ENCODE assay signal across 9 mouse cellular contexts in the genomic region with DNA sequence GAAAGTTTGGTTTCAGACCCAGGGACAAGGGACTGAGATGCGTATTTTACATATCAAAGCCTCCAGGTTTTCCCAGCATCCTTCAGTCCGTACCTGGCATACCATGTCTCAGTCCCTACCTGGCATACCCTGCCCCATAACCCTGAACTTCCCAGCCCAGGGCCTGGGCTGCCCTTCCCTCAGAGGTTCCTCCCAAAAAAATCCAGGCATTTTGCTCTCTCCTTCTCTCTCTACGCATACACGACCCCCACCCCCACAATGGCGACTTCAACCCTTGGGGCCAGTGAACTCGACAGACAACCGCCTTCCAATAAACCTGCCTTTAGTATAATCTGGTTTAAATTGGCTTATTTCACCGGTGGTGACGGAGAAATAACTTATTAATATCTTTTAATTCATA. TPM values are rescaled to one million over a fixed set of nuclear protein-coding genes. Genes with fewer than 3 reads are reported as not detected.
DNase-seq lines count a peak whose midpoint lies in the region; ATAC-seq and TF ChIP-seq lines count a peak whose summit lies in the region.
"Had no signal": no experiment of that assay in that cellular context is flagged by ENCODE, and none has a peak within 500 bp of the region (broad histone marks: within the 10 kb centered on the region; RNA-seq: fewer than 3 reads in every experiment).

No protein-coding gene starts in this region.

- H3K4me1 ChIP-seq in heart, postnatal 0 days (ENCODE audit: control insufficient read depth, insufficient read depth): peaks cover 7% of the 10 kb centered on the region; the same call in 1 of the 2 replicates
- peaks cover 18% of the 10 kb centered on the region for H3K4me1 ChIP-seq in embryonic facial prominence, embryonic 10.5 days
- H3K4me1 ChIP-seq in hindbrain, embryonic 12.5 days: peaks cover 14% of the 10 kb centered on the region
- peaks cover 14% of the 10 kb centered on the region for H3K4me1 ChIP-seq in midbrain, embryonic 12.5 days

- no peaks in the 10 kb centered on the region for H3K27me3 ChIP-seq in heart, postnatal 0 days (ENCODE audit: control insufficient read depth, insufficient read depth, low read length)
- H3K27me3 ChIP-seq in embryonic facial prominence, embryonic 10.5 days (replicated peaks; ENCODE audit: low read depth, poor library complexity, severe bottlenecking): 0 out of 2 replicates have a peak, but pooled peaks cover 2% of the 10 kb centered on the region
- no peaks in the 10 kb centered on the region for H3K27me3 ChIP-seq in hindbrain, embryonic 12.5 days
- no peaks in the 10 kb centered on the region for H3K27me3 ChIP-seq in midbrain, embryonic 12.5 days

- TF ChIP-seq EP300 in heart, postnatal 0 days (IDR thresholded peaks at IDR 0.05; ENCODE audit: low read depth): no peak

- no peak overlapping the region for H3K4me3 ChIP-seq in heart, postnatal 0 days (ENCODE audit: low read depth, low read length)
- H3K4me3 ChIP-seq in embryonic facial prominence, embryonic 10.5 days: peak overlapping the region; percentile 85
- H3K4me3 ChIP-seq in hindbrain, embryonic 12.5 days: peak overlapping the region; percentile 63
- peak overlapping the region; percentile 63 for H3K4me3 ChIP-seq in midbrain, embryonic 12.5 days

- H3K36me3 ChIP-seq in heart, postnatal 0 days (replicated peaks; ENCODE audit: control insufficient read depth, insufficient read depth, low read length): peaks cover 11% of the 10 kb centered on the region
- H3K36me3 ChIP-seq in embryonic facial prominence, embryonic 10.5 days (replicated peaks): peaks cover 19% of the 10 kb centered on the region
- H3K36me3 ChIP-seq in hindbrain, embryonic 12.5 days: peaks cover 11% of the 10 kb centered on the region
- peaks cover 12% of the 10 kb centered on the region for H3K36me3 ChIP-seq in midbrain, embryonic 12.5 days

- no peak for TF ChIP-seq CTCF in heart, postnatal 0 days (IDR thresholded peaks at IDR 0.05; ENCODE audit: low read depth)

- no peak for ATAC-seq in heart, postnatal 0 days (ENCODE audit: insufficient read depth, low read depth)
- ATAC-seq in hindbrain, embryonic 12.5 days (ENCODE audit: low FRiP score): peak; percentile 47
- peak; percentile 64 for ATAC-seq in midbrain, embryonic 12.5 days (ENCODE audit: low FRiP score, low read depth)
- no peak for ATAC-seq in monocyte, adult 5-6 weeks (replicated peaks; ENCODE audit: insufficient number of reproducible peaks, low FRiP score, low TSS enrichment, poor library complexity, severe bottlenecking)

- 47% methylated on average over 9 of the region's 9 CpGs for WGBS in heart, postnatal 0 days
- 44% methylated on average over 9 of the region's 9 CpGs for WGBS in embryonic facial prominence, embryonic 10.5 days
- 41% methylated on average over 9 of the region's 9 CpGs for WGBS in hindbrain, embryonic 12.5 days
- 43% methylated on average over 9 of the region's 9 CpGs for WGBS in midbrain, embryonic 12.5 days

- no peak overlapping the region for H3K9ac ChIP-seq in heart, postnatal 0 days (replicated peaks; ENCODE audit: low read depth, low read length)
- H3K9ac ChIP-seq in hindbrain, embryonic 12.5 days: no peak overlapping the region
- H3K9ac ChIP-seq in midbrain, embryonic 12.5 days (replicated peaks): no peak overlapping the region

- no peaks in the 10 kb centered on the region for H3K9me3 ChIP-seq in heart, postnatal 0 days (replicated peaks; ENCODE audit: control insufficient read depth, low read length)
- H3K9me3 ChIP-seq in embryonic facial prominence, embryonic 10.5 days: no peaks in the 10 kb centered on the region
- no peaks in the 10 kb centered on the region for H3K9me3 ChIP-seq in hindbrain, embryonic 12.5 days (replicated peaks)
- H3K9me3 ChIP-seq in midbrain, embryonic 12.5 days: no peaks in the 10 kb centered on the region

- H3K4me2 ChIP-seq in heart, postnatal 0 days (ENCODE audit: low read depth, low read length): peak overlapping the region; percentile 99
- H3K4me2 ChIP-seq in hindbrain, embryonic 12.5 days (replicated peaks): peak overlapping the region; percentile 61
- peak overlapping the region; percentile 86 for H3K4me2 ChIP-seq in midbrain, embryonic 12.5 days (replicated peaks)

- DNase-seq in heart, postnatal 0 days (ENCODE audit: low spot score): no peak
- no peak for DNase-seq in heart, adult 11 months
- DNase-seq in embryonic facial prominence, embryonic 10.5 days (ENCODE audit: low spot score): no peak
- no peak for DNase-seq in adipocyte (ENCODE audit: low spot score)
- no peak for DNase-seq in gastrocnemius, adult 8-10 months (ENCODE audit: low spot score in 2 of 2)

- no peak overlapping the region for H3K27ac ChIP-seq in heart, postnatal 0 days (ENCODE audit: low read depth)
- peak overlapping the region; percentile 90 for H3K27ac ChIP-seq in embryonic facial prominence, embryonic 10.5 days (replicated peaks)
- H3K27ac ChIP-seq in hindbrain, embryonic 12.5 days: no peak overlapping the region; the same call in 1 of the 2 replicates
- H3K27ac ChIP-seq in midbrain, embryonic 12.5 days (replicated peaks): no peak overlapping the region
- H3K27ac ChIP-seq: macrophage had no signal

RNA-seq across cellular contexts. Expression of gene Ercc6, which starts 0.4 kb away (rescaled TPM):
- total RNA-seq in heart, postnatal 0 days (2014; rRNA removed; ENCODE audit: low replicate concordance): 2.7 and 5.5 TPM in 2 replicates
- polyA plus RNA-seq in heart, postnatal 0 days (2015; fragmentation: Nextera tagmentation; extraction: Ambion mirVana): 5.2 and 6.2 TPM in 2 replicates
- polyA plus RNA-seq in embryonic facial prominence, embryonic 10.5 days (2016; fragmentation: Nextera tagmentation; extraction: Ambion mirVana): 28.9 and 29.6 TPM in 2 replicates
- polyA plus RNA-seq in hindbrain, embryonic 12.5 days (2016; fragmentation: Nextera tagmentation; extraction: Ambion mirVana): 33.7 and 34.4 TPM in 2 replicates
- polyA plus RNA-seq in midbrain, embryonic 12.5 days (2016; fragmentation: Nextera tagmentation; extraction: Ambion mirVana): 28.6 and 35.6 TPM in 2 replicates
- total RNA-seq in monocyte, adult 5-6 weeks (2017): 18.7 to 28.1 TPM (median 23.0 TPM) in 3 replicates
- total RNA-seq in gastrocnemius, adult 8-10 months (2022): 1 to 10 TPM; 3.2 to 6.4 (median 4.6) TPM

RNA-seq across cellular contexts. Expression of gene Chat, which starts 47.1 kb away (rescaled TPM):
- total RNA-seq in heart, postnatal 0 days (2014; rRNA removed; ENCODE audit: low replicate concordance): not detected in 2 replicates
- polyA plus RNA-seq in heart, postnatal 0 days (2015; fragmentation: Nextera tagmentation; extraction: Ambion mirVana): 0.10 TPM in 1 of 2 replicates, not detected in the other
- 0.36 and 0.39 TPM in 2 replicates for polyA plus RNA-seq in embryonic facial prominence, embryonic 10.5 days (2016; fragmentation: Nextera tagmentation; extraction: Ambion mirVana)
- 0.80 and 1.7 TPM in 2 replicates for polyA plus RNA-seq in hindbrain, embryonic 12.5 days (2016; fragmentation: Nextera tagmentation; extraction: Ambion mirVana)
- 0.18 and 0.19 TPM in 2 replicates for polyA plus RNA-seq in midbrain, embryonic 12.5 days (2016; fragmentation: Nextera tagmentation; extraction: Ambion mirVana)
- not detected in 3 replicates for total RNA-seq in monocyte, adult 5-6 weeks (2017)
- total RNA-seq in gastrocnemius, adult 8-10 months (2022): not detected
- polyA plus RNA-seq: macrophage had no signal

RNA-seq across cellular contexts. Expression of gene Slc18a3, which starts 48.3 kb away (rescaled TPM):
- total RNA-seq in heart, postnatal 0 days (2014; rRNA removed; ENCODE audit: low replicate concordance): 0.08 and 0.15 TPM in 2 replicates
- 0.21 TPM in 1 of 2 replicates, not detected in the other for polyA plus RNA-seq in heart, postnatal 0 days (2015; fragmentation: Nextera tagmentation; extraction: Ambion mirVana)
- 0.45 and 2.2 TPM in 2 replicates for polyA plus RNA-seq in embryonic facial prominence, embryonic 10.5 days (2016; fragmentation: Nextera tagmentation; extraction: Ambion mirVana)
- 7.3 and 9.4 TPM in 2 replicates for polyA plus RNA-seq in hindbrain, embryonic 12.5 days (2016; fragmentation: Nextera tagmentation; extraction: Ambion mirVana)
- 0.73 and 1.5 TPM in 2 replicates for polyA plus RNA-seq in midbrain, embryonic 12.5 days (2016; fragmentation: Nextera tagmentation; extraction: Ambion mirVana)
- not detected in 3 replicates for total RNA-seq in monocyte, adult 5-6 weeks (2017)
- total RNA-seq in gastrocnemius, adult 8-10 months (2022): not detected
- polyA plus RNA-seq: macrophage had no signal

Comparison
In these comparisons a context has a peak if more than half of its experiments do, and no peak if none do; other contexts are left out.
1. ATAC-seq: peak in hindbrain, embryonic 12.5 days (single experiment) and midbrain, embryonic 12.5 days (single experiment); none in heart, postnatal 0 days (single experiment) and monocyte, adult 5-6 weeks (single experiment).
2. Peak in every context shown above with its lines, with median percentiles within 50 percentile points of each other: H3K4me2 ChIP-seq.